Mouse (Mus musculus): Measurements from ENCODE around the gene 3100002H09Rik. TPM values are rescaled to one million over a fixed set of nuclear protein-coding genes. Genes with fewer than 3 reads are reported as not detected.

The 3100002H09Rik gene
- total RNA-seq, 2 experiments from 2014 or later, result not detected

Other genes with a start within 250 kb of the 3100002H09Rik start
- gene Pou3f1, start 46.0 kb upstream of the 3100002H09Rik start, total RNA-seq (2021), result under 1 TPM; 0.12 to 0.26 TPM
- 10 to 100 TPM; 13.8 to 16.8 TPM for gene Utp11, start 82.8 kb upstream of the 3100002H09Rik start, total RNA-seq (2021)
- gene Fhl3, start 89.9 kb upstream of the 3100002H09Rik start, total RNA-seq (2021), result 10 to 100 TPM; 15.7 to 19.6 TPM
- 10 to 100 TPM; 26.2 to 32.5 TPM for gene Sf3a3, start 104.0 kb upstream of the 3100002H09Rik start, total RNA-seq (2021)
- gene Inpp5b, start 131.0 kb upstream of the 3100002H09Rik start, total RNA-seq (2021), result 10 to 100 TPM; 10.1 to 14.9 TPM
- gene Mtf1, start 191.3 kb upstream of the 3100002H09Rik start, total RNA-seq (2021), result 10 to 100 TPM; 17.4 to 17.6 TPM
- gene Yrdc, start 239.9 kb upstream of the 3100002H09Rik start, total RNA-seq (2021), result 10 to 100 TPM; 20.9 to 24.4 TPM
- 10 to 100 TPM; 28.7 to 33.5 TPM for gene 1110065P20Rik, start 240.4 kb upstream of the 3100002H09Rik start, total RNA-seq (2021)

Measured in heart, postnatal 10 days (tissue).